7 mouse cellular contexts compared by ENCODE assay signal in the genomic region with DNA sequence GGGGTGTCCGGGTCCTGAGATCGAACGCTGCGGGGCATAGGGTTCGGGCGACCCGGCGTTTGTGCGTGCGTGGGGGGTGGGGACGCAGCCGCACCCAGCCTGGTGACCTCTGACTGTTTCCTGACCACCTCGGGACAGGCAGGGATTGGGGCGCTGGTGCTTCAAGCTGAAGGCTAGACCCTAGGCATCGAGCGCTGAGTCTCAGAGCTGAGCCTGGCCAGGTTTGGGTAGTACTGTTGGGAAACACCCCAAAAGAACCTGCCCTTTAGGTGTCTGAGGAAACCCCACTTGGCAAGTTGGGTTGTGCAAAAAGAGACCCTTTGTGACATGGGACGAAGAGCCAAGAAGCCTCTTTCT. TPM values are rescaled to one million over a fixed set of nuclear protein-coding genes. Genes with fewer than 3 reads are reported as not detected.
DNase-seq lines count a peak whose midpoint lies in the region; ATAC-seq lines count a peak whose summit lies in the region.

A gene (minus strand): TSS at position 38 of the 357 bp plus-strand sequence.

- H3K36me3 ChIP-seq in lung, embryonic 16.5 days (ENCODE audit: control insufficient read depth, insufficient read depth, low read length), result no peaks in the 10 kb centered on the region
- no peaks in the 10 kb centered on the region for H3K36me3 ChIP-seq in forebrain, embryonic 13.5 days (ENCODE audit: poor library complexity, severe bottlenecking)
- H3K36me3 ChIP-seq in neural tube, embryonic 15.5 days, result no peaks in the 10 kb centered on the region

- no peak for ATAC-seq in lung, embryonic 16.5 days (ENCODE audit: low read depth)
- no peak for ATAC-seq in forebrain, embryonic 13.5 days
- ATAC-seq in neural tube, embryonic 15.5 days (ENCODE audit: low FRiP score), result no peak; the same call in 1 of the 2 replicates

- H3K9me3 ChIP-seq in lung, embryonic 16.5 days (ENCODE audit: control insufficient read depth, low read length), result no peaks in the 10 kb centered on the region
- no peaks in the 10 kb centered on the region for H3K9me3 ChIP-seq in forebrain, embryonic 13.5 days (replicated peaks)
- H3K9me3 ChIP-seq in neural tube, embryonic 15.5 days (replicated peaks), result no peaks in the 10 kb centered on the region

- peak within 1 kb of the TSS; percentile 47 for H3K27ac ChIP-seq in lung, embryonic 16.5 days (ENCODE audit: low read length)
- peak within 1 kb of the TSS; percentile 81 for H3K27ac ChIP-seq in forebrain, embryonic 13.5 days
- peak within 1 kb of the TSS; percentile 94 for H3K27ac ChIP-seq in neural tube, embryonic 15.5 days (replicated peaks)

- peak within 1 kb of the TSS; percentile 66 for H3K4me3 ChIP-seq in lung, embryonic 16.5 days (ENCODE audit: low read length)
- peak within 1 kb of the TSS; percentile 72 for H3K4me3 ChIP-seq in forebrain, embryonic 13.5 days
- peak within 1 kb of the TSS; percentile 81 for H3K4me3 ChIP-seq in neural tube, embryonic 15.5 days (replicated peaks)

- H3K4me1 ChIP-seq in lung, embryonic 16.5 days (replicated peaks; ENCODE audit: control insufficient read depth, insufficient read depth, low read length), result peaks cover 13% of the 10 kb centered on the region
- H3K4me1 ChIP-seq in forebrain, embryonic 13.5 days, result peaks cover 18% of the 10 kb centered on the region
- peaks cover 38% of the 10 kb centered on the region for H3K4me1 ChIP-seq in neural tube, embryonic 15.5 days

- no peaks in the 10 kb centered on the region for H3K27me3 ChIP-seq in lung, embryonic 16.5 days (ENCODE audit: control insufficient read depth, insufficient read depth, low read depth, low read length)
- H3K27me3 ChIP-seq in forebrain, embryonic 13.5 days, result no peaks in the 10 kb centered on the region
- H3K27me3 ChIP-seq in neural tube, embryonic 15.5 days (replicated peaks), result no peaks in the 10 kb centered on the region

- peak within 1 kb of the TSS; percentile 98 for H3K4me2 ChIP-seq in lung, embryonic 16.5 days (ENCODE audit: low read depth, low read length)
- H3K4me2 ChIP-seq in forebrain, embryonic 13.5 days, result peak within 1 kb of the TSS; percentile 80
- H3K4me2 ChIP-seq in neural tube, embryonic 15.5 days, result peak within 1 kb of the TSS; percentile 86

- H3K9ac ChIP-seq in lung, embryonic 16.5 days (ENCODE audit: low read length), result peak within 1 kb of the TSS; percentile 75
- H3K9ac ChIP-seq in forebrain, embryonic 13.5 days, result peak within 1 kb of the TSS; percentile 85
- H3K9ac ChIP-seq in neural tube, embryonic 15.5 days (replicated peaks), result peak within 1 kb of the TSS; percentile 95

- intact Hi-C loops in left cerebral cortex, postnatal 14 days (cut with DNase I), result loop anchor here (2.0 to 5.0 kb wide), 2 partner anchors 52 to 70 kb away; no protein-coding TSS in a partner anchor

- DNase-seq in lung, postnatal 25 days (ENCODE audit: low spot score), result no peak
- DNase-seq in left cerebral cortex, postnatal 14 days (ENCODE audit: low spot score in 2 of 2), result no peak
- DNase-seq in urinary bladder, postnatal 36 days (ENCODE audit: low spot score in 2 of 2), result no peak
- no peak for DNase-seq in cerebellum, adult 9-10 months

- 10% methylated on average over 17 of the region's 17 CpGs for WGBS in lung, embryonic 16.5 days
- 8% methylated on average over 17 of the region's 17 CpGs for WGBS in forebrain, embryonic 13.5 days
- 10% methylated on average over 17 of the region's 17 CpGs for WGBS in neural tube, embryonic 15.5 days

RNA-seq across cellular contexts. Expression of the gene that starts here (rescaled TPM):
- polyA plus RNA-seq in lung, embryonic 16.5 days (2015; fragmentation: Nextera tagmentation; extraction: Ambion mirVana), result 6.3 and 7.2 TPM in 2 replicates
- 75.8 and 76.8 TPM in 2 replicates for polyA plus RNA-seq in forebrain, embryonic 13.5 days (2015; fragmentation: Nextera tagmentation; extraction: Ambion mirVana)
- total RNA-seq in left cerebral cortex, postnatal 14 days (2021), result 100 to 1,000 TPM; 161 to 172 TPM
- polyA plus RNA-seq in neural tube, embryonic 15.5 days (2015; fragmentation: Nextera tagmentation; extraction: Ambion mirVana), result 207 and 245 TPM in 2 replicates
